Mouse (Mus musculus): ENCODE data around the gene Rho. TPM values are rescaled to one million over a fixed set of nuclear protein-coding genes. Genes with fewer than 3 reads are reported as not detected.

Rho gene
- polyA plus RNA-seq, 1 experiment from 2014 or later: 0.36 TPM

GRCm38 (mm10) chr6:115956922-115957601 is 25.5 kb downstream of the Rho start:
- ATAC-seq: no peak; the same call in 1 of the 2 replicates
- H3K36me3 ChIP-seq (ENCODE audit: control insufficient read depth, insufficient read depth, low read length): no peaks in the 10 kb centered on the region
- peaks cover 6% of the 10 kb centered on the region; the same call in 1 of the 2 replicates for H3K4me1 ChIP-seq (ENCODE audit: control insufficient read depth, insufficient read depth, low read length)
- no peak overlapping the region for H3K27ac ChIP-seq (ENCODE audit: low read length)
- no peak overlapping the region for H3K4me2 ChIP-seq (ENCODE audit: low read length)
- no peaks in the 10 kb centered on the region for H3K9me3 ChIP-seq (replicated peaks; ENCODE audit: control insufficient read depth, low read length, poor library complexity, severe bottlenecking)
- H3K27me3 ChIP-seq (ENCODE audit: control insufficient read depth, insufficient read depth, low read depth, low read length): no peaks in the 10 kb centered on the region
- H3K9ac ChIP-seq (ENCODE audit: low read depth, low read length): no peak overlapping the region
- no peak overlapping the region for H3K4me3 ChIP-seq (ENCODE audit: low read depth, low read length)
- WGBS: 39% methylated on average over 15 of the region's 16 CpGs

DNA sequence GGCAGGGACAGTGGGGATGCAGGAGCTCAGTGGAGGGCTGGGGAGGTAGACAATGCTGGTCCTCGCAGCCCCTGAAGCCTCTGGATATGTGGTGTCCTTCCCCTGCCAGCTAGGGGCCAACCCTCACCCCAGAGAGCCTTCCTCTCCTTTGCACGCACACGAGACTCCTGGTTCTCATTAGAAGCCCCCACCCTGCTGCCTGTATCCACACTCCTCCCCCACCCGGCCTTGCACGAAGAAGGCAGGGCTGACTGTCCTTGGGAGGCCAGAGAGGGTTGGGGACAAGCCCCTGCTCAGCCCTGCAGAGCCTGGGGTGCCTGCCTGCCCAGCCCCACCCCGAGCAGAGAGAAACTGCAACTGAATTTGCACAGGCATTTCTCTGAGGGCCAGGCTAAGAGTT is 26.1 kb downstream of the Rho start:
- H3K27me3 ChIP-seq (ENCODE audit: control insufficient read depth, insufficient read depth, low read depth, low read length): no peaks in the 10 kb centered on the region
- 41% methylated on average over 6 of the region's 6 CpGs for WGBS
- H3K9me3 ChIP-seq (replicated peaks; ENCODE audit: control insufficient read depth, low read length, poor library complexity, severe bottlenecking): no peaks in the 10 kb centered on the region
- no peak overlapping the region for H3K4me3 ChIP-seq (ENCODE audit: low read depth, low read length)
- no peak overlapping the region for H3K9ac ChIP-seq (ENCODE audit: low read depth, low read length)
- H3K36me3 ChIP-seq (ENCODE audit: control insufficient read depth, insufficient read depth, low read length): no peaks in the 10 kb centered on the region
- H3K4me2 ChIP-seq (ENCODE audit: low read length): no peak overlapping the region
- peaks cover 6% of the 10 kb centered on the region; the same call in 1 of the 2 replicates for H3K4me1 ChIP-seq (ENCODE audit: control insufficient read depth, insufficient read depth, low read length)
- H3K27ac ChIP-seq (ENCODE audit: low read length): no peak overlapping the region
- no peak for ATAC-seq

- WGBS: 89% methylated on average over 9 of the region's 9 CpGs
- Histone ChIP-seq H3K27me3 (ENCODE audit: control insufficient read depth, insufficient read depth, low read depth, low read length) (no peaks in the 10 kb centered on the region), H3K9me3 (replicated peaks; ENCODE audit: control insufficient read depth, low read length, poor library complexity, severe bottlenecking) (no peaks in the 10 kb centered on the region), H3K36me3 (ENCODE audit: control insufficient read depth, insufficient read depth, low read length) (no peaks in the 10 kb centered on the region), H3K27ac (ENCODE audit: low read length) (no peak overlapping the region), H3K4me3 (ENCODE audit: low read depth, low read length) (no peak overlapping the region), H3K4me1 (ENCODE audit: control insufficient read depth, insufficient read depth, low read length) (peaks cover 6% of the 10 kb centered on the region; the same call in 1 of the 2 replicates), H3K9ac (ENCODE audit: low read depth, low read length) (no peak overlapping the region), H3K4me2 (ENCODE audit: low read length) (no peak overlapping the region)
- ATAC-seq: no peak
Measured at GRCm38 (mm10) chr6:115958445-115958844, 26.9 kb downstream of the Rho start.

GRCm38 (mm10) chr6:115959151-115959691 is 27.7 kb downstream of the Rho start:
- Histone ChIP-seq H3K4me3 (ENCODE audit: low read depth, low read length) (no peak overlapping the region), H3K27ac (ENCODE audit: low read length) (no peak overlapping the region), H3K27me3 (ENCODE audit: control insufficient read depth, insufficient read depth, low read depth, low read length) (no peaks in the 10 kb centered on the region), H3K4me1 (ENCODE audit: control insufficient read depth, insufficient read depth, low read length) (peaks cover 6% of the 10 kb centered on the region; the same call in 1 of the 2 replicates), H3K36me3 (ENCODE audit: control insufficient read depth, insufficient read depth, low read length) (no peaks in the 10 kb centered on the region), H3K4me2 (ENCODE audit: low read length) (no peak overlapping the region), H3K9ac (ENCODE audit: low read depth, low read length) (no peak overlapping the region), H3K9me3 (replicated peaks; ENCODE audit: control insufficient read depth, low read length, poor library complexity, severe bottlenecking) (no peaks in the 10 kb centered on the region)
- no peak for ATAC-seq
- 64% methylated on average over 7 of the region's 7 CpGs for WGBS

DNA sequence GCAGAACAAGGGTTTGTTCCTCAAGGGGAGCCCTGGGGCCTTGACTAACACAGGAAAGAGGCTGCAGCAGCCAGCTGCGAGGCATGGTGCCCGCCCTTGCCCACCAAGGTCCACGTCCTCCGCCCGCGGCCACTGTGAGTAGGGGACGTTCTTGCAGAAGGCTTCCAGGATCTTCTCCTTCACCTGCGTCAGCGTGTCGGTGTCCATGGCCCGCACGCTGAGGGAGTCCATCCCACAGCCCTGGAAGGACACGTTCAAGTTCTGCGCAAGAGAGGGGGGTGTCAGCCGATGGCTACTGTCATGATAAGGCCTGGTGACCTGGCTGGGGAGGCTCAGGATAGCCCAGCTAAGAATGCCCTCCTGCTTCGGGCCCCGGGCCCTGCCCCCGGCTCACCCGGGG is 28.8 kb downstream of the Rho start:
- Histone ChIP-seq H3K4me2 (ENCODE audit: low read length) (no peak overlapping the region), H3K27ac (ENCODE audit: low read length) (no peak overlapping the region), H3K4me1 (ENCODE audit: control insufficient read depth, insufficient read depth, low read length) (peaks cover 6% of the 10 kb centered on the region; the same call in 1 of the 2 replicates), H3K36me3 (ENCODE audit: control insufficient read depth, insufficient read depth, low read length) (no peaks in the 10 kb centered on the region), H3K9ac (ENCODE audit: low read depth, low read length) (no peak overlapping the region), H3K27me3 (ENCODE audit: control insufficient read depth, insufficient read depth, low read depth, low read length) (no peaks in the 10 kb centered on the region), H3K4me3 (ENCODE audit: low read depth, low read length) (no peak overlapping the region), H3K9me3 (replicated peaks; ENCODE audit: control insufficient read depth, low read length, poor library complexity, severe bottlenecking) (no peaks in the 10 kb centered on the region)
- no peak for ATAC-seq
- 96% methylated on average over 19 of the region's 19 CpGs for WGBS

DNA sequence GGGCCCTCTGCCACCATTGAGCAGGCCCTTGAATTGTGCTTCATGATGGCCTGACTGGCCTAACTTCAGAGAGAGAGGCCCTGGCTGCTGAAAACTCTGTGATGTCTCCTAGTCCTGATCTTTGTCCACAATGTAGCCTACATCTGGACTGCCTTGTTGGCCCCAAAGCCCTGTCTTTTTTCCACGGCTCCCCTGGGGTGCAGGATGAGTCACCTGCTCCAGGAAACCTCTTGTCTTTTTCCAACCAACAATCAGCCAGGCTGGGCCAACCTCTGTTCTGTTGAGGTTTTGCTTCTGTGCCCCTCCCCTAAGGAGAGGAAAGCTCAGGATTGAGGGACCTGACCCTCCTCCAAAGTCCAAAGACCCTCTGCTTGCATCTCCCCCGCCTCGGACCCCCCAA is 30.2 kb downstream of the Rho start:
- Histone ChIP-seq H3K4me1 (ENCODE audit: control insufficient read depth, insufficient read depth, low read length) (peaks cover 6% of the 10 kb centered on the region; the same call in 1 of the 2 replicates), H3K27ac (ENCODE audit: low read length) (no peak overlapping the region), H3K27me3 (ENCODE audit: control insufficient read depth, insufficient read depth, low read depth, low read length) (no peaks in the 10 kb centered on the region), H3K36me3 (ENCODE audit: control insufficient read depth, insufficient read depth, low read length) (no peaks in the 10 kb centered on the region), H3K4me2 (ENCODE audit: low read length) (no peak overlapping the region), H3K9ac (ENCODE audit: low read depth, low read length) (no peak overlapping the region), H3K9me3 (replicated peaks; ENCODE audit: control insufficient read depth, low read length, poor library complexity, severe bottlenecking) (no peaks in the 10 kb centered on the region), H3K4me3 (ENCODE audit: low read depth, low read length) (no peak overlapping the region)
- ATAC-seq: no peak
- 73% methylated on average over 3 of the region's 3 CpGs for WGBS

DNA sequence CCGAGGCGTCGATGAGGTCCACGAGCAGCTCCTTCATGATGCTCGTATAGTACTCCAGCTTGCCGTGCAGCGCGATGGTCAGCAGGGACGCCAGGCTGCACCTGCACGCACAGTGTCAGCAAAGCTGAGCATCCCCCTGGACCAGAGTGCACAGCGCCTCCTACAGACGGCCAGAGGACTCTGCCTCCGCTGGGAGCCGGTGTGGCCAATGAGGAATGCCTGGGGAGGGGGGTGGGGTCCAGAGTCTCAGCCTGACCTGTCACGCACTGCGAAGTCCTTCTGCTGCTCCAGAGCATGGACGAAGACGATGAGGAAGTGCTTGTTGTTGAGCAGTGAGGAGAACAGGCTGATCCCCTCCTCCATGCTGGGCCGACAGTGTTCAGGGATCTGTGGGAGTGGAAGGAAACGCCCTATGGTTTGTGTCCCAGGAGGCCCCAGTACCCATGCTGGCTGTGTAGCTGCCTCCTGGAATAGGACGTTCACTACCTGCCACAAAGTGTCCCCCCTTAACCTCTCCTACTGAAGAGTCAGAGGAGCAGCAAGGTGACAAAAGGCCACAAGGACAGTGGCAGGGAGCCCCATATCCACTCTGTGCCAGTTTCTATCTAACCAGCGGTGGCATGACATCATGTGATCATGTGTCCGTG is 31.0 kb downstream of the Rho start:
- WGBS: 32% methylated on average over 23 of the region's 23 CpGs
- H3K4me1 ChIP-seq (ENCODE audit: control insufficient read depth, insufficient read depth, low read length): no peaks in the 10 kb centered on the region
- H3K36me3 ChIP-seq (ENCODE audit: control insufficient read depth, insufficient read depth, low read length): no peaks in the 10 kb centered on the region
- H3K9me3 ChIP-seq (replicated peaks; ENCODE audit: control insufficient read depth, low read length, poor library complexity, severe bottlenecking): no peaks in the 10 kb centered on the region
- H3K4me3 ChIP-seq (ENCODE audit: low read depth, low read length): no peak overlapping the region
- H3K9ac ChIP-seq (ENCODE audit: low read depth, low read length): no peak overlapping the region
- no peak overlapping the region for H3K27ac ChIP-seq (ENCODE audit: low read length)
- H3K4me2 ChIP-seq (ENCODE audit: low read length): no peak overlapping the region
- no peaks in the 10 kb centered on the region for H3K27me3 ChIP-seq (ENCODE audit: control insufficient read depth, insufficient read depth, low read depth, low read length)
- ATAC-seq: no peak

GRCm38 (mm10) chr6:115963656-115964055 is 32.1 kb downstream of the Rho start:
- H3K36me3 ChIP-seq (ENCODE audit: control insufficient read depth, insufficient read depth, low read length): no peaks in the 10 kb centered on the region
- no peak for ATAC-seq
- H3K27ac ChIP-seq (ENCODE audit: low read length): no peak overlapping the region
- no peak overlapping the region for H3K4me2 ChIP-seq (ENCODE audit: low read length)
- 71% methylated on average over 9 of the region's 9 CpGs for WGBS
- no peaks in the 10 kb centered on the region for H3K27me3 ChIP-seq (ENCODE audit: control insufficient read depth, insufficient read depth, low read depth, low read length)
- H3K4me1 ChIP-seq (ENCODE audit: control insufficient read depth, insufficient read depth, low read length): no peaks in the 10 kb centered on the region
- no peak overlapping the region for H3K4me3 ChIP-seq (ENCODE audit: low read depth, low read length)
- no peaks in the 10 kb centered on the region for H3K9me3 ChIP-seq (replicated peaks; ENCODE audit: control insufficient read depth, low read length, poor library complexity, severe bottlenecking)
- no peak overlapping the region for H3K9ac ChIP-seq (ENCODE audit: low read depth, low read length)
